Mouse (Mus musculus) stomach, embryonic 16.5 days (tissue): ENCODE data around the gene Ascl5. TPM values are rescaled to one million over a fixed set of nuclear protein-coding genes. Genes with fewer than 3 reads are reported as not detected.

Experiments
- ATAC-seq: fragments of 200-750 bp; cut with Nextera tagmentation; 2 replicates; pipeline ENCODE4 v1.8.0; 2017; ENCODE audit warnings: moderate number of reproducible peaks, moderate TSS enrichment; ENCODE audit not compliant: insufficient read depth, low FRiP score
- H3K27ac ChIP-seq: fragments of 300-500 bp; sonication (generic); 2 replicates; pipeline ENCODE4 v1.5.1; 2014; ENCODE audit warnings: low read length
- H3K27me3 ChIP-seq: fragments of 300-500 bp; sonication (generic); 2 replicates; pipeline ENCODE4 v1.6.1; 2014; ENCODE audit warnings: low read length, control low read depth, mixed read lengths; ENCODE audit not compliant: control insufficient read depth, insufficient read depth
- H3K36me3 ChIP-seq: fragments of 300-500 bp; sonication (generic); 2 replicates; pipeline ENCODE4 v1.6.1; 2014; ENCODE audit warnings: low read length; ENCODE audit not compliant: control insufficient read depth, insufficient read depth
- H3K4me1 ChIP-seq: fragments of 300-500 bp; sonication (generic); 2 replicates; pipeline ENCODE4 v1.6.1; 2014; ENCODE audit warnings: low read length, control low read depth, mixed read lengths; ENCODE audit not compliant: control insufficient read depth, insufficient read depth
- H3K4me2 ChIP-seq: fragments of 300-500 bp; sonication (generic); 2 replicates; pipeline ENCODE4 v1.6.1; 2014; ENCODE audit warnings: low read depth, low read length, mixed read lengths
- H3K4me3 ChIP-seq: fragments of 300-500 bp; sonication (generic); replicated peaks from 2 replicates; pipeline ENCODE4 v1.5.1; 2014; ENCODE audit warnings: mild to moderate bottlenecking, low read length
- H3K9ac ChIP-seq: fragments of 300-500 bp; sonication (generic); 2 replicates; pipeline ENCODE4 v1.6.1; 2014; ENCODE audit warnings: low read length
- H3K9me3 ChIP-seq: fragments of 300-500 bp; sonication (generic); replicated peaks from 2 replicates; pipeline ENCODE4 v1.6.1; 2016; ENCODE audit warnings: low read length, control low read depth; ENCODE audit not compliant: control insufficient read depth
- WGBS: fragments of 180-500 bp; shearing (Covaris S2); extraction: QIAGEN DNeasy Blood & Tissue Kit; methylation state at CpG from one replicate; pipeline ENCODE4 v1.1.7; 2014; 5-methylcytosine and 5-hydroxymethylcytosine counted together
- polyA plus RNA-seq: library from polyadenylated mRNA; unstranded; fragments of >200 nt; fragmentation: Nextera tagmentation; extraction: Ambion mirVana; gene quantifications from 2 replicates; pipeline ENCODE4 v1.2.1, GENCODE M21; 2015

The Ascl5 gene
- polyA plus RNA-seq, 1 experiment from 2014 or later, result 0.43 TPM

DNA sequence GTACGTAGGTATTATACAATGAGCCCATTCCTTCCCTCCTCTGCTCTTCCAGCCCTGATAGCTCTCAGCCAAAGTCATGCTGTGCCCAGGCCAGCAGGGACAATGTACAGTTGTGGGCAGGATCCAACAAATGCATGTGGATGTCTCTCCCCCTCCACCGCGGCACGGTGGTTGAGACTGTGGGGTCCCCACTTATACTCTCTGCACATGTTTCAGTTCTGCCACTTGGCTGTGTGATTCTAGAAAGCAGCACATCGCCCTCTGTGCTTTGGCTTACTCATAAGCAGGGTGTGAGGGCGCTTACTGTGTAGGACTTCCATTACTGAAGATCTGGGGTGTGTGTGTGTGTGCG lies 11.2 kb downstream of the Ascl5 start:
- no peaks in the 10 kb centered on the region for H3K36me3 ChIP-seq
- no peak overlapping the region for H3K9ac ChIP-seq
- H3K27me3 ChIP-seq, result no peaks in the 10 kb centered on the region
- no peak overlapping the region for H3K4me2 ChIP-seq
- H3K9me3 ChIP-seq, result no peaks in the 10 kb centered on the region
- 85% methylated on average over 7 of the region's 7 CpGs for WGBS
- no peak overlapping the region for H3K4me3 ChIP-seq
- H3K27ac ChIP-seq, result no peak overlapping the region
- H3K4me1 ChIP-seq, result 0 out of 2 replicates have a peak, but pooled peaks cover 4% of the 10 kb centered on the region
- ATAC-seq, result no peak

DNA sequence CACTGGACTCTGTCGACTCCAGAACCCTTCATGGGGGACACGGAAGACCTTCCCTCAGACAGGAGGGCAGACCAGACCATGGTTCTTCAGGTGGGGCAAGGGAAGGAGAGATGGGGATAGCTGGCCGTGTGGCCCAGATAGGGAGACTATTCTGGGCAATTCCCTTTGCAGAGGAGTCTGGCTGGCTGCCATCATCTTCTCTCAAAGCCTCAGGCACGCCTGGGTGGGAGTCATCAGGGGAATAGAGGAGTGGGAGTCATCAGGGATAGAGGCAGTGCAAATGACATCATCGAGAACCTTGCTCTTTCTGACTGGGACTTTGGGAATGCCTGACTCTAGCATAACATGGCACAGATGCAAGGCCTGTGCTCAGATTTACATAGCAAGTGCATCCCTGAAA lies 13.4 kb downstream of the Ascl5 start:
- 0 out of 2 replicates have a peak, but pooled peaks cover 4% of the 10 kb centered on the region for H3K4me1 ChIP-seq
- no peak overlapping the region for H3K4me3 ChIP-seq
- 52% methylated on average over 5 of the region's 5 CpGs for WGBS
- ATAC-seq, result no peak
- H3K27me3 ChIP-seq, result no peaks in the 10 kb centered on the region
- no peak overlapping the region for H3K27ac ChIP-seq
- no peaks in the 10 kb centered on the region for H3K9me3 ChIP-seq
- no peak overlapping the region for H3K4me2 ChIP-seq
- no peaks in the 10 kb centered on the region for H3K36me3 ChIP-seq
- no peak overlapping the region for H3K9ac ChIP-seq

DNA sequence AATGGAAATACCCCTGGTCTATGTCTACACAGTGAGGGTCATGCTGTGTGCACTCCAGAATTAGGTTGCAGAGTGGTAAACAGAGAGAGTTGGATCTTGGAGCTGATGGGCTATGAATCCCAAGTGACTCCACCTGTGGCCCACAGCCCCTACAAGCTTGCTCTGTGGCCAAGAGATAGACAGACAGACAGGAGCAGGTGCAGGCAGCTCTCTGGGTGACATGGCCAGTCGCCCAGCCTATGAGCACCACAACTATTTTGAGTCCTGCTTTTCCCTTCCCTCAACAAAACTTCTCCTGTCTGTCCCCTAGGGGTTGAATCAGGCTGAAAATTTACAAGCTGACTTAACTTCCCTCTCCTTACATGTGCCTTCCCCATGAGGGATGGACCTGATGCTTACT lies 16.0 kb downstream of the Ascl5 start:
- Histone ChIP-seq H3K27me3 (no peaks in the 10 kb centered on the region), H3K36me3 (no peaks in the 10 kb centered on the region), H3K4me2 (no peak overlapping the region), H3K27ac (no peak overlapping the region), H3K4me1 (0 out of 2 replicates have a peak, but pooled peaks cover under 1% of the 10 kb centered on the region), H3K4me3 (no peak overlapping the region), H3K9ac (no peak overlapping the region), H3K9me3 (no peaks in the 10 kb centered on the region)
- 44% methylated on average over 1 of the region's 1 CpGs for WGBS
- ATAC-seq, result no peak

DNA sequence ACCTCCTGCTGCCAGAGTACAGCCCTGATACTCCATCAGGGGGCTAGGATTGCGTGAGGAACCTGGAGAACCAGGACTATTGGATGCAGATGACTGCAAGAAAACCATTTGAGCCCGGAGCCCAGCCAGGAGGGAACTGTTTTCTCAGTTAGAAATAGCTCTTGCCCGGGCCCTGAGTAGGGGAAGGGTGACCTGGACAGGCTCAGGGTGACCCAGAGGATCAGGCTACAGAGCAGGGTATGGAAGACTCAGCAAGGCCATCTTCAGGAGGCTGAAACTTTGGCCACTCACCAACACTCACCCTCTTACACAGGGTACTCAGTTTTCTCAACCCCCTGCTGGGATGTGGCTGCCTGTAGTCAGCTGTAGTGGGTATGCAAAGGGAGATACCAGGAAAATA lies 17.0 kb downstream of the Ascl5 start:
- H3K4me3 ChIP-seq, result no peak overlapping the region
- H3K27ac ChIP-seq, result no peak overlapping the region
- no peak overlapping the region for H3K9ac ChIP-seq
- no peaks in the 10 kb centered on the region for H3K27me3 ChIP-seq
- H3K36me3 ChIP-seq, result no peaks in the 10 kb centered on the region
- no peaks in the 10 kb centered on the region for H3K4me1 ChIP-seq
- no peak for ATAC-seq
- H3K4me2 ChIP-seq, result no peak overlapping the region
- WGBS, result 63% methylated on average over 3 of the region's 3 CpGs
- H3K9me3 ChIP-seq, result no peaks in the 10 kb centered on the region

DNA sequence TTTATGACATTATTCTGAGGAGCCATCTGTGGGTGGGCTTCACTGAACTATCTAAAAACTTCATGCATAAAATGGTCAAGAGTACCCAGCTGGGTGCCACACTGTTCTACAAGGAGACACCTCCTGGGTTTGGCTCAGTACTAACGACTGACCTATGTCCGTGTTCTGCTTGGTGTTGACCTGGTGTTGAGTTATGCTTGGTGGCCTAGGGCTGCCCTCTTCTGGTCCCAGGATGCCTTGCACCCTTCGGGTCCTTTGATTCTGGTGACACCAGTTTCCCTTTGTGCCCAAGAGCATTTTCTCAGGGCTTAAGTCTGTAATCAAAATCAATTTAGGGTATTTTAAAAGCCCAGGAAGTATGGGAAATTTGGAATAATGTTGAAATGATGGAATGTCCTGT lies 25.5 kb downstream of the Ascl5 start:
- ATAC-seq, result no peak

DNA sequence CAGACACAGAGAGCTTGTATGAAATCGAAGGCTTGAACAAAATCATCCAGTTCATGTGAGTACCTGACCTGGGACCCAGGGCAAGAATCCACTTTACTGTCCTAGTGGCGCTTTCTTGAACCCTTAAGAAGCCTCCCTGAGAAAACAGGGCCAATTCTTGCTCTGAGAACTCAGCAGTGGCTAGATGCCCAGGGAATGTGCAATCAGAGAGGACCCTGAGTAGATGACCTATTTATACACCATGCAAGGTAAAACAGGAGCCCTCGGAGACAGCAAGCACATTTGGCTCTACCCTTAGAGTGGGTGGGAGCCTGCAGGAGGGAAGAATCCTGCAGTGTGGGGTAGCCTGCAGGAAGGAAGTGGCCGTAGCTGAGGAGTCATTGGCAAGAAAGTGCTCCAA lies 27.1 kb downstream of the Ascl5 start:
- H3K27me3 ChIP-seq, result no peaks in the 10 kb centered on the region
- WGBS, result 62% methylated on average over 4 of the region's 4 CpGs
- peak overlapping the region; percentile 10; the same call in 1 of the 2 replicates for H3K9ac ChIP-seq
- H3K9me3 ChIP-seq, result 0 out of 2 replicates have a peak, but pooled peaks cover 4% of the 10 kb centered on the region
- H3K36me3 ChIP-seq, result no peaks in the 10 kb centered on the region
- no peak overlapping the region for H3K4me3 ChIP-seq
- H3K27ac ChIP-seq, result no peak overlapping the region
- no peak for ATAC-seq
- H3K4me1 ChIP-seq, result no peaks in the 10 kb centered on the region
- H3K4me2 ChIP-seq, result no peak overlapping the region

More for the DNA sequence above, 25.5 kb downstream of the Ascl5 start:
- Histone ChIP-seq H3K9ac (no peak overlapping the region), H3K4me1 (no peaks in the 10 kb centered on the region), H3K4me3 (no peak overlapping the region), H3K27me3 (no peaks in the 10 kb centered on the region), H3K36me3 (no peaks in the 10 kb centered on the region), H3K9me3 (no peaks in the 10 kb centered on the region), H3K27ac (no peak overlapping the region), H3K4me2 (no peak overlapping the region)
- WGBS, result 6% methylated on average over 3 of the region's 3 CpGs

DNA sequence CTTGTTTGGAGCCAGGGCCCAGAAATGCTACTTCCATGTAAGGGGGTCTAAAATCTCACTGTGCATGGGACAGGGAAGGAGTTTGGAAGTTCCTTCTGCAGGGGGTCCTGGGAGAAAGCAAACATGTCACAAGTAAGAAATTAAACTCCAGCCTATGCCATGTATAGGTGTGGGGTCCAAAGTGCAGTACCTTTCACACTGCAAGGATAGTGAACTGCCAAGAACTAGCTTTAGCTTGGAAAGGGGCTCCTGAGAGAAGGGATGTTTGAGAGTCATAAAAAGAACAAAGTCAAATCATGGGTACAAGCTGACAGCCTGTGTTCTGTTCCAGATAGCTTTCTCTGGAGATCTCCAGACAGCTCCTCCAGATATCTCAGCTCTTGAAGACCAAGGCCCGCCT lies 30.6 kb downstream of the Ascl5 start:
- ATAC-seq, result no peak
- Histone ChIP-seq H3K36me3 (no peaks in the 10 kb centered on the region), H3K4me3 (no peak overlapping the region), H3K27ac (no peak overlapping the region), H3K4me2 (no peak overlapping the region), H3K27me3 (no peaks in the 10 kb centered on the region), H3K4me1 (no peaks in the 10 kb centered on the region), H3K9me3 (0 out of 2 replicates have a peak, but pooled peaks cover 4% of the 10 kb centered on the region), H3K9ac (no peak overlapping the region)
- WGBS, result 87% methylated on average over 1 of the region's 1 CpGs

DNA sequence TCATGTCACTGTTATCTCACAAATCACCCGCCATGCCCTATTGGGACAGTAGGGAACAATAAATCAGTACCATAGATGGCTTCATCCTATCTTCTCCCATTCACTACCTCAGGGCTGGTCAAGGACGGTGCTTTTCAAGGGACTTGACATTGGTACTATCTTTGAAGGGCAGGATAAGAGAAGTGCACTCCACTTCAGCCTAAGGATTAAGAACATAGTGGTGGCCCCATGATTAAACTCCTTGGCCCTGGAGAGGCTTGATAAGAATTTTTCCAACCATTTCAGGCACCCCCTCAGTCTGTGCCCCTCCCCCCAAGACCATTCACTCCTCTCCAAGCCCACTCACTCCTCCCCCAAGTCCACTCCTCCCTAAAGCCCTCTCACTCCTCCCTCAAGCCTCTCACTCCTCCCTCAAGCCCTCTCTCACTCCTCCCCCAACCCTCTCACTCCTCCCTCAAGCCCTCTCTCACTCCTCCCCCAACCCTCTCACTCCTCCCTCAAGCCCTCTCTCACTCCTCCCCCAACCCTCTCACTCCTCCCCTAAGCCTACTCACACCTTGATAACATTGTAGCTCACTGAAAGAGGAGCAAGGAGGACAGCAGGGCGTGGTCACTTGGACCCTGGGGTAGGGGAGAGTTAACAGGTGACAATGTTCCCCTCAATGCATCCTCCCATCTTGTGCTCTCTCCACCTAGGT lies 35.5 kb downstream of the Ascl5 start:
- no peak overlapping the region for H3K4me3 ChIP-seq
- H3K9ac ChIP-seq, result no peak overlapping the region
- no peak overlapping the region for H3K27ac ChIP-seq
- H3K4me2 ChIP-seq, result no peak overlapping the region
- no peaks in the 10 kb centered on the region for H3K4me1 ChIP-seq
- H3K36me3 ChIP-seq, result no peaks in the 10 kb centered on the region
- 0 out of 2 replicates have a peak, but pooled peaks cover 4% of the 10 kb centered on the region for H3K9me3 ChIP-seq
- no peak for ATAC-seq
- WGBS, result 82% methylated on average over 3 of the region's 3 CpGs
- no peaks in the 10 kb centered on the region for H3K27me3 ChIP-seq

DNA sequence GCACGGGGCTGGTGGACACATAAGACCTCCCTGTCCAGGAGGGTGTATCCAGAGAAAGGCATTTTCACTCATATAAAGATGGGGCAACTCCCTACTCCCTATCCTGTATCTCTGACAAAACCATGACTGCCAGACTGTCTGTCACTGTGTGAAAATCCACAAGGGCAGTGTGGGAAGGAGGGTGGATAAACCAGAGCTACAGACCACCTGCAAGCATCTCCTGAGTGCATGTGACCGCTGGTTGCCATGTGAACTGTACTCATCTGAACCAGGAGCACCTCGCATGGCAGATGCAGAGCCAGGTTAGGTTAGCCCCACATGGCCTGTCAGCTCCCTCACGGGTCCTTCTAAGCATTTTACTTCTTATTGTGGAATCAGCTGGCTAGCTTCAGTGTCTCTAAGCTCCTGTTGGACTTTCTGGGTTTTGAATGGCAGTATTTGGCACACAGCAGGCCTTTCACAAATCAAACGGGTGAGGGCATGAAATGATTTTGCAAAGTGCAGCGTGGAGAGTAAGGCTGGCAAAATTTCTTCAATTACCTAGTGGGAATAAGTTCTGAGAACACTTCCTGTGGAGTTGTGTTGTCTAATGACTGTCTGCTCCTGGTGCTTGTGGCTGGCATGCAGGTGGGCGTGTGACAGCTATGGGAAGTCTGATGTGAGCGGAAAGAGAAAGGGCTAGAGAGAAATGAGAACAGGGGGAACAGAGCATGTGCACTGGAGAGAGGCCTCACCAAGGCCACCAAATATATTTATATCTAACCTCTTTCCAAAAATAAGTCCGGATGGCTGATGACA lies 39.0 kb downstream of the Ascl5 start:
- ATAC-seq, result no peak
- Histone ChIP-seq H3K9me3 (no peaks in the 10 kb centered on the region), H3K4me1 (no peaks in the 10 kb centered on the region), H3K4me2 (no peak overlapping the region), H3K4me3 (no peak overlapping the region), H3K9ac (no peak overlapping the region), H3K27me3 (no peaks in the 10 kb centered on the region), H3K27ac (no peak overlapping the region), H3K36me3 (no peaks in the 10 kb centered on the region)
- 73% methylated on average over 9 of the region's 9 CpGs for WGBS
